Mouse (Mus musculus): ENCODE results near the gene Celf6. TPM values are rescaled to one million over a fixed set of nuclear protein-coding genes. Genes with fewer than 3 reads are reported as not detected.
A peak's percentile ranks its signal among the peaks of the same experiment; 100 is the strongest.

Celf6 gene
- polyA plus RNA-seq, 1 experiment from 2014 or later: not detected

DNA sequence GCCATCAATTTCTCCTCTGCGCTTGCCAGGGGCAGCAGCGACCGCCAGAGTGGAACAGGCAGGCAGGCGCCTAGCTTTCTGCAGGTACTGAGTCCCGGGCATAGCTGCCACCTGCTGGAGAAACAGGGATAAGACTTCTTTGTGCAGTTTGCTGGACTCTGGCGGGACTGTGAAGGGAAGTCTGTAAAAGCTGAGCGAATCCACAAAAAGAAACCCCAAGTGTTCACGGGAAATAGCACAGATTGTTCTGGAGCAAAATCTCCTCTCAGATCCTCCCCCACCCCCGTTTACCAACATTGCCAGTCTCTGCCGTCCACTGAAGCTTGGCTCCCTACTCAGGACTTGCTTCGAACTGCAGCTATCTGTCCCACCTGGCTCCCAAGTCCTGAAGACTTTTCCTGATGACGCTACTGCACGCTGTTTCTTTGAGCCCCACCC lies 7.2 kb downstream of the Celf6 start:
- ATAC-seq (no peak), DNase-seq (ENCODE audit: low read depth, low spot score) (no peak)
- POLR2A ChIA-PET: no interaction called here
- CTCF ChIA-PET: interaction anchor here (0.8 to 2.3 kb wide), 10 partner anchors 8 to 262 kb away, joined by 3 to 7 read pairs (median 4); no protein-coding TSS in a partner anchor
- H3K27me3 ChIP-seq: peaks cover 68% of the 10 kb centered on the region
- in situ Hi-C loops (cut with MboI; ENCODE audit: low pct_unique_long_range_greater_than_20kb): no loop called here
- TF ChIP-seq CTCF (IDR thresholded peaks at IDR 0.05): peak; percentile 92

DNA sequence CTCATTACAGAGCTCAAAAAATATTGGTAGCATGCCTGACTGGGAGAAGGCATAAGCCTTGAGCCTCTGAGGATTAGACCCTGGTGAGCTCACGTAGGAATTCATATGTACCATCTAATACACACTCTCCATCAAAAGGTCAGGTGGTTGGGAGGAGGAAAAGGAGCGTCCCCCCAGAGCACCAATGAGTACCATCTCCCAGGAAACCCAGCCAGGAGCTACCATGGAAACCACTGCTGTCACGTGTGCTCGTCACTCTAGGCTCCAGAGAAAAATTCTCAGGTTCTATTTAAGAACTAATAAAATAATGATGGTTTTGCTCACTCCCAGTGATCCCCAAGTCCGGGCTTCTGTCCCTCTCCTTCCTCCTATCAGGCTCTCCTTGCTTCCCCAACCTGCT lies 10.5 kb downstream of the Celf6 start:
- POLR2A ChIA-PET: no interaction called here
- ATAC-seq (no peak), DNase-seq (ENCODE audit: low read depth, low spot score) (no peak)
- no peak for TF ChIP-seq CTCF (IDR thresholded peaks at IDR 0.05)
- in situ Hi-C loops (cut with MboI; ENCODE audit: low pct_unique_long_range_greater_than_20kb): no loop called here
- H3K27me3 ChIP-seq: peaks cover 51% of the 10 kb centered on the region
- CTCF ChIA-PET: interaction anchor here (1.8 kb wide), 1 partner anchor 17 kb away, joined by 5 read pairs; no protein-coding TSS in a partner anchor

DNA sequence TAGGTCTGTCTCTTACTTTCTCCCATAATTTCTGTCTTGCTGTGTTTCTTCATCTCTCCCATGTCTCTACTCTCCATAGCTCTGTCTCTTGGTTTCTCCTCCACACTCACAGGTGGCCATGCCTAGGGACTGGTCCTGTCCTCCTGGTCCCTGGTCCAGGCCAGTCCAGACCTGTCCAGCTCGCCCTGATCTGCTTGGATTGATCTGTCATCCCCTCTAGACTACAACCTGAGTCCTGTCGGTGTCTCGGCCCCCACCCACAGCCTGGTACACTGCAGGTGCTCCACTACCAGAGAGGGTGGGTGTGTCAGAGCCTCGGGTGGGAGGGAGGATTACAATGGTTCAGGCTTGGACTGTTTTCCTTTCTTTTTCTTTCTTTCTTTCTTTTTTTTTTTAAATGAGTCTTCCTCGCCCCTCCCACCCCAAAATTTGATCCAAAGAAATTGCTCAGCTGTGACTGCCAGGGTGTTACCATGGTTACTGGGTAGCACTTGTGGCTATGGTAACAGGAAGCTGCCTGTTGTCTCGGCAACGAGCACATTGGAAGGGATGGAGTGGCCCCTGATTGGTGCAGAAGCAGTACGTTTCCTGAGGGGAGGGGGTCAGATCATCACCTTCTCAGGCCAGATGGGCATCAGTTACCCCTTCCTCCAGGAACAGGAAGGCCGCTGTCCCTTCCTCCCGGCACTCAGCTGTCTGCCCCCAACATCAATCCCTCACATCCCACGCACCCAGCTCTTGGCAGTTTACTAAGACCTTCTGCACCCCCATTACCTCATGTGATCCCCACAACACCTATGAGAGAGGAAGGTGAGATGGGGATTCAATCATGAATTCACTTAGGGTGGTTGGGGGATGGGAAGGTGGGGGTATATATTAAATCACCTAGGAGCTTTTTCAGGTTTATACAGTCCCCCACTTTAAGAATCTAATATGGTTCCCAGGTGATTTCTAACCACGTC lies 11.3 kb downstream of the Celf6 start:
- H3K27me3 ChIP-seq: peaks cover 46% of the 10 kb centered on the region
- no peak for TF ChIP-seq CTCF (IDR thresholded peaks at IDR 0.05)
- DNase-seq (ENCODE audit: low read depth, low spot score) (no peak), ATAC-seq (no peak)
- in situ Hi-C loops (cut with MboI; ENCODE audit: low pct_unique_long_range_greater_than_20kb): no loop called here
- POLR2A ChIA-PET: no interaction called here
- CTCF ChIA-PET: interaction anchor here (1.8 kb wide), 1 partner anchor 16 kb away, joined by 5 read pairs; no protein-coding TSS in a partner anchor

DNA sequence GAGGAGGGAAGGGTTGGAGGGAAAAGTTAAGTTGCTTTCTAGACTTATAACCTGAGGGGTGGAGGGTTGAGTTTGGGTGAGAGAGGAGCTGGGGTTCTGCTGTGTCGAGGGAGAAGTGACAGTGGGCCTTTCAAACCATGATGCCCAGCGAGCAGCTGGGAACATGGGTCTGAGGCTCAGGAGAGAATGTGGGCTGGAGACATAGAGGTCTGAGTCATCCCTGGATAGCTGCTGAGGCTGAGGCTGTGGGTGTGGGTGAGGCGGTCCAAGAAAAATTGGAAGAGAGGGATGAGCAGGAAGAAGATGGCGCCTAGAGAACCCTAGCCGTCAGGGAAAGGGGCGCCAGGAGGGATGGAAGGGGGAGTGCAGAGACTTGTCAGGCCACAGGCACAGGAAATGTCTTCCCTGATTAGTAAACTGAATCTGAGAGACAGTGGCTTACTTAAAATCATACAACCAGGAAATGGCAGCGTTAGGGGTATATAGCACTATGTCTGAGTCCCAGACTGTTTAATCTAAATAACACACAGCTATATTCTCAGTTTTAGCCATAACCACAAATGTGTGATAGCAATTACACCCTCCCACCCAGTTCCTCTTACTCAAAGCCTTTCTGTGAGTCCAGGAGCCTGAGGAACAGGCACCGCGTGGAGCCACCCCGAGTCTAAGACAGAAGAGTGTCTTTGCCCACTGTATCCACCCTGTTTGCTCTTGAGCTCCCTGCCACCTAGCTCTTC lies 12.2 kb downstream of the Celf6 start:
- DNase-seq (ENCODE audit: low read depth, low spot score) (no peak), ATAC-seq (no peak)
- CTCF ChIA-PET: interaction anchor here (0.7 to 0.9 kb wide), 2 partner anchors 67 to 273 kb away, joined by 3 read pairs; partner anchors contain the start of gene Pkm
- peaks cover 45% of the 10 kb centered on the region for H3K27me3 ChIP-seq
- POLR2A ChIA-PET: no interaction called here
- in situ Hi-C loops (cut with MboI; ENCODE audit: low pct_unique_long_range_greater_than_20kb): no loop called here
- TF ChIP-seq CTCF (IDR thresholded peaks at IDR 0.05): no peak

DNA sequence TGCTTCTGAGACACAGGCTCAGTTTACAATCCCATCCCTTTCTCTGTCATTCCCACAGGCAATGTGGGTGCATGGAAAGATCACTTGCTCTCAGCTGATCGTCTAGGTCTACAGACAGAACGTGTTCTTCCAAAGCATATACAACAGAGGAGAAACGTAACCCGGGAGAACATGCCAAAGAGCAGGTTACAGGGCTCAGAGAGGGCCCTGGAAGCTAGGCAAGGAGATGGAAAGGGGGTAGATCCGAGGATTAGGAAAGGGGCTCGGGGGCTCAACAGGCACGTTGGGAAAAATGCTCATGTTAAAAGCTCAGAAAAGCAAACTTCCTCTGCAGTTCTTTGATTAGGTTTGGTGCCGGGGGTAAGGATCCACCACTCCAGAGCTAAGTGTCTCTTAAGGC lies 23.9 kb downstream of the Celf6 start:
- ATAC-seq (no peak), DNase-seq (ENCODE audit: low read depth, low spot score) (no peak)
- POLR2A ChIA-PET: no interaction called here

DNA sequence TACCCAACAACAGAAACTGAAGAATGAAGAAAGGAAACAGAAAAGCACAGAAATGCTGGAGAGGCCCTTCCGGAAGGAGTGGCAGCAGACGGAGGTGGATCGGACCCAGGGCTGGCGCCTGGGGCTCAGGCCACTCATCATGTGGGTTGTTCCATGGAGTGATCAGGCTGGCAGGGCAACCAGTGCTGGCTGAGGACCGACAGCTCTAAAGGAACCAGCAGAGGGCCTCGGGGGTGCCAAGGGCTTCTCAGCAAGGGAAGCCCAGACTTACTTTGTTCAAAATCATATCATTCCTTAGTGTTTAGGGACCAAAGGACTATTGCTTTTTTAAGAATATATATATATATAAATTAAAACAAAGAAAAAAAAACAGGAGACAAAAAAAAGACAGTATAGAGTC lies 28.2 kb downstream of the Celf6 start:
- DNase-seq (ENCODE audit: low read depth, low spot score): no peak
- ATAC-seq: no peak
- no peak for TF ChIP-seq CTCF (IDR thresholded peaks at IDR 0.05)
- in situ Hi-C loops (cut with MboI; ENCODE audit: low pct_unique_long_range_greater_than_20kb): no loop called here
- POLR2A ChIA-PET: interaction anchor here (0.6 kb wide), 1 partner anchor 88 kb away, joined by 3 read pairs; no protein-coding TSS in a partner anchor
- CTCF ChIA-PET: interaction anchor here (1.3 to 2.1 kb wide), 4 partner anchors 11 to 53 kb away, joined by 3 to 6 read pairs (median 4); partner anchors contain the start of gene Parp6
- peaks cover 54% of the 10 kb centered on the region for H3K27me3 ChIP-seq

More for the DNA sequence above, 23.9 kb downstream of the Celf6 start:
- peaks cover 52% of the 10 kb centered on the region for H3K27me3 ChIP-seq
- CTCF ChIA-PET: interaction anchor here (1.3 to 1.5 kb wide), 3 partner anchors 9 to 17 kb away, joined by 3 to 6 read pairs (median 3); no protein-coding TSS in a partner anchor
- in situ Hi-C loops (cut with MboI; ENCODE audit: low pct_unique_long_range_greater_than_20kb): no loop called here
- TF ChIP-seq CTCF (IDR thresholded peaks at IDR 0.05): no peak

DNA sequence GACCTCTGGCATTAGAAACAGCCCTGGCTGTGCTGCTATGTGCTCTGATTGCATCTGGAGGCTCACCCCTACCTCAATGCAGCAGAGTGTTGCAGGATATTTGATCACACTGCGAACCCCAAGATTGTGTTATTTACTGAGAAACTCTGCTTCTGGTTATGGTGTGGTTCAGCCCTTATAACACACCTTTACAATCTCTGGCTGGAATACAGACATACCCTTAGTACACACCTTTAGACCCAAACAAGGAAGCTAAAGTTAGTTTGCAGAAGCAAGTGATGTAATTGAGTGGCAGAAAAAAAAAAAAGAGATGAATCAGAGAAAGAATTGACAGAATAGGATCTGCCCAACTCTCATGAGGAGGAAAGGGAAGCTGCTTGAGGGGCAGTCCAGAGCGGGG lies 33.2 kb downstream of the Celf6 start:
- no peak for ATAC-seq
- H3K27me3 ChIP-seq: peaks cover 34% of the 10 kb centered on the region
- no peak for TF ChIP-seq CTCF (IDR thresholded peaks at IDR 0.05)
- in situ Hi-C loops (cut with MboI; ENCODE audit: low pct_unique_long_range_greater_than_20kb): no loop called here
- CTCF ChIA-PET: no interaction called here
- no peak for DNase-seq (ENCODE audit: low read depth, low spot score)
- POLR2A ChIA-PET: interaction anchor here (0.7 kb wide), 1 partner anchor 29 kb away, joined by 3 read pairs; no protein-coding TSS in a partner anchor

DNA sequence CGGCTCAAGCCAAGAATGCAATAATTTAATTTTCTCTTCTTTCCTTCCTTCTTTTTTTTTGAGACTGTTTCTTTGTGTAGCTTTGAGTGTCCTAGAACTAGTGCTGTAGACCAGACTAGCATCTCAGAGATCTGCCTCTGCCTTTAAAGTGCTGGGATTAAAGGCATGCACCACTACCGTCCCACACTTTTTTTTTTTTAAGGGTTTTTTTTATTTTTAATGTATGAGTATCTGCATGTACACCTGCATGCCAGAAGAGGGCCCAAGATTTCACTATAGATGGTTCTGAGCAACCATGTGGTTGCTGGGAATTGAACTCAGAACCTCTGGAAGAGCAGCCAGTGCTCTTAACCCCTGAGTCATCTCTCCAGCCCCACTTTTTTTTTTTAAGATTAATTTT lies 38.1 kb downstream of the Celf6 start:
- TF ChIP-seq CTCF (IDR thresholded peaks at IDR 0.05): peak; percentile 18
- in situ Hi-C loops (cut with MboI; ENCODE audit: low pct_unique_long_range_greater_than_20kb): no loop called here
- peaks cover 12% of the 10 kb centered on the region for H3K27me3 ChIP-seq
- no peak for ATAC-seq
- ChIA-PET CTCF (no interaction called here), POLR2A (interaction anchor here (1.6 kb wide), 1 partner anchor 41 kb away, joined by 3 read pairs; no protein-coding TSS in a partner anchor)
- DNase-seq (ENCODE audit: low read depth, low spot score): no peak

DNA sequence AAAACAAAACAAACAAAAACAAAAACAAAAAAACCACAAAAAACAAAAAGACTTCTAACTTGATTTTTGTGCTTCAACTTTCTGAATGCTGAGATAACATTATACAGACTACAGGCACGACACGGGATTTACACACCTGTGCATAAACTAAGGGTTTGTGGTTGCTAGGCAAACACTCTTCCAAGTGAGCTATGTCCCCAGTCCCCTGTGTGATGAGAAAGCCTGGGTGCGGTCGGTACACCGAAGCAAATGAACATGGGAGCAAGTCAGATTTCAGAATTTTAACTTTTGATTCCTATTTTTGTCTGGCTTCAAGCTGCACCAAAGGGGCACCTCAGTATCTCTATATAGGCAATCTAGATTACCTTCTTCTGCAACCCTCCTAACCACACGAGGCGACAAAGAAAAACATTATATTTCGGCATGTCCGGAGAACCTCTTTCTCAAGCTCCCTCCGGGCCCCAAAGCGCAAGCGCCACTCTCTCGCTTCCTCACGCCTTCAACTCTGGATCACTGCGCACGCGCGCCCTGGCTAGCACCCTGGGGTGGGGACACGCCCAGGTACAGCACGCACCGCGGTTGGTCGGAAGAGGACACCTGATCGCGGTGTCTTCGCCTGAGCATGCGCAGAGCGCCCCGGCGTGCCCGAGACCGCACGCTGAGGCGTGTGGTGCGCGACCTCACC lies 39.0 kb downstream of the Celf6 start, which contains the start of gene Parp6:
TSS of gene Parp6 (plus strand) at position 663 of the 685 bp plus-strand sequence.
- ChIA-PET POLR2A (interaction anchor here (1.6 kb wide), 1 partner anchor 40 kb away, joined by 3 read pairs; no protein-coding TSS in a partner anchor), CTCF (interaction anchor here (1.3 to 2.3 kb wide), 2 partner anchors 10 to 11 kb away, joined by 3 to 5 read pairs; no protein-coding TSS in a partner anchor)
- peak; percentile 6 for TF ChIP-seq CTCF (IDR thresholded peaks at IDR 0.05)
- peak; percentile 97 for ATAC-seq
- peak; percentile 96 for DNase-seq (ENCODE audit: low read depth, low spot score)
- in situ Hi-C loops (cut with MboI; ENCODE audit: low pct_unique_long_range_greater_than_20kb): no loop called here
- H3K27me3 ChIP-seq: peaks cover 6% of the 10 kb centered on the region

Measured in Patski (cell line).